Mouse (Mus musculus) left cerebral cortex, adult 6 months (tissue): ENCODE data around the gene Tnfrsf9. TPM values are rescaled to one million over a fixed set of nuclear protein-coding genes. Genes with fewer than 3 reads are reported as not detected.

Experiments
- long read RNA-seq, 2 experiments: library from polyadenylated mRNA; unstranded; transcript quantifications; one replicate each; pipeline ENCODE4 v2.0.0; 2019 to 2020
- polyA plus RNA-seq: library from polyadenylated mRNA; unstranded; fragments of <200 nt; fragmentation: Nextera tagmentation; gene quantifications from 2 replicates; pipeline ENCODE4 v1.2.3, GENCODE M21; 2021

The Tnfrsf9 gene
- polyA plus RNA-seq: 0.34 and 0.48 TPM in 2 replicates
- long read RNA-seq, experiment 1, partial matches to known transcripts: 0 of 2 reads
- long read RNA-seq, experiment 1, other reads (novel, unspliced or antisense): 2 of 2 reads
- long read RNA-seq, experiment 2, partial matches to known transcripts: 0 of 3 reads
- long read RNA-seq, experiment 2, other reads (novel, unspliced or antisense): 3 of 3 reads

DNA sequence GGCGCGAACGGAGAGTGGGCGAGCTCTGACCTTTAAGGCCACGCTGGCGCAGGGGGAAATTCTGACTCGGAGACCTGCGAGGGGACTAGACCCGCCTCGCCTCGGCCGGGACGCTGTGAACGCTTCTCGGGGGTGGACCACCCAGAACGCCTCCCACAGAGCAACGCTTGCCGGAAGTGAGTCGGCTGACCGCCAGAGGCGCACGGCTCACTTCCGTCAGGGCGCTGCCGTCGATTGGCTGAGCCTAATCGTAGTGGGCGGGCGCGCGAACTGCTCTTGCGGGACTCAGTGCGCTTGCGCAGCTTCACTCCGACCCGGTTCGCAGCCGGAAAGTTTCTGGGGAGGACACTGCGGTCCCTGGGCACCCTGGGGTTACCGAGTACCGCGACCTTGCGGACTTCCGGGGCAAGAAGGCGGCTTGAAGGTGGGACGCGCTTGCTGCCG lies at the start of gene Tnfrsf9, which contains the start of gene Park7:
Gene Tnfrsf9 (plus strand): TSS at position 273 of the 444 bp plus-strand sequence.
Gene Park7 (minus strand): TSS at position 148 of the 444 bp plus-strand sequence.

Other genes with a start within 250 kb of the Tnfrsf9 start
- gene Errfi1, start 60.6 kb upstream of the Tnfrsf9 start, polyA plus RNA-seq: 21.6 and 21.8 TPM in 2 replicates
- 493 and 567 TPM in 2 replicates for gene Park7, start 125 bp upstream of the Tnfrsf9 start, polyA plus RNA-seq
- gene Uts2, start 82.5 kb downstream of the Tnfrsf9 start, polyA plus RNA-seq: not detected in 2 replicates
- 15.7 and 16.7 TPM in 2 replicates for gene Per3, start 130.1 kb downstream of the Tnfrsf9 start, polyA plus RNA-seq
- 30.3 and 31.6 TPM in 2 replicates for gene Vamp3, start 143.4 kb downstream of the Tnfrsf9 start, polyA plus RNA-seq
- gene Gm13090, start 175.0 kb downstream of the Tnfrsf9 start, polyA plus RNA-seq: not detected in 2 replicates